Mouse (Mus musculus) hindbrain, embryonic 12.5 days (tissue): ENCODE data around the gene Mrpl34. TPM values are rescaled to one million over a fixed set of nuclear protein-coding genes. Genes with fewer than 3 reads are reported as not detected.
"Not testable (repeated sequence)": the region's sequence is repeated elsewhere in the genome, so short reads cannot be mapped to it uniquely, and the experiment has no call there.

Source experiments
- ATAC-seq: fragments of 200-750 bp; cut with Nextera tagmentation; 2 replicates; pipeline ENCODE4 v1.8.0; 2017; ENCODE audit warnings: moderate TSS enrichment; ENCODE audit not compliant: low FRiP score
- H3K27ac ChIP-seq: fragments of 300-500 bp; sonication (generic); 2 replicates; pipeline ENCODE4 v1.5.1; 2016; ENCODE audit warnings: mild to moderate bottlenecking
- H3K27me3 ChIP-seq: fragments of 300-500 bp; sonication (generic); 2 replicates; pipeline ENCODE4 v1.6.1; 2016; ENCODE audit warnings: mild to moderate bottlenecking
- H3K36me3 ChIP-seq: fragments of 300-500 bp; sonication (generic); 2 replicates; pipeline ENCODE4 v1.6.1; 2016; ENCODE audit warnings: mild to moderate bottlenecking
- H3K4me1 ChIP-seq: fragments of 300-500 bp; sonication (generic); 2 replicates; pipeline ENCODE4 v1.6.1; 2016
- H3K4me2 ChIP-seq: fragments of 300-500 bp; sonication (generic); replicated peaks from 2 replicates; pipeline ENCODE4 v1.6.1; 2016; ENCODE audit warnings: mild to moderate bottlenecking
- H3K4me3 ChIP-seq: fragments of 300-500 bp; sonication (generic); 2 replicates; pipeline ENCODE4 v1.5.1; 2016; ENCODE audit warnings: mild to moderate bottlenecking
- H3K9ac ChIP-seq: fragments of 300-500 bp; sonication (generic); 2 replicates; pipeline ENCODE4 v1.6.1; 2016; ENCODE audit warnings: mild to moderate bottlenecking, moderate library complexity
- H3K9me3 ChIP-seq: fragments of 300-500 bp; sonication (generic); replicated peaks from 2 replicates; pipeline ENCODE4 v1.6.1; 2016; ENCODE audit warnings: mild to moderate bottlenecking
- WGBS: fragments of 180-500 bp; shearing (Covaris S2); methylation state at CpG from one replicate; pipeline ENCODE4 v1.1.7; 2016; 5-methylcytosine and 5-hydroxymethylcytosine counted together
- polyA plus RNA-seq: library from polyadenylated mRNA; unstranded; fragments of >200 nt; fragmentation: Nextera tagmentation; extraction: Ambion mirVana; gene quantifications from 2 replicates; pipeline ENCODE4 v1.2.1, GENCODE M21; 2016

The Mrpl34 gene
- 194 and 214 TPM in 2 replicates for polyA plus RNA-seq

- Histone ChIP-seq H3K9me3 (no peaks in the 10 kb centered on the region), H3K27ac (peak within 1 kb of the TSS; percentile 84), H3K9ac (peak within 1 kb of the TSS; percentile 90), H3K36me3 (peaks cover 18% of the 10 kb centered on the region), H3K4me3 (peak within 1 kb of the TSS; percentile 72), H3K4me2 (peak within 1 kb of the TSS; percentile 82), H3K4me1 (peaks cover 40% of the 10 kb centered on the region), H3K27me3 (no peaks in the 10 kb centered on the region)
- peak; percentile 75 for ATAC-seq
- WGBS = under 1% methylated on average over 59 of the region's 59 CpGs
These were observed at the start of gene Mrpl34 for GRCm38 (mm10) chr8:71464513-71465500. Gene Mrpl34 (plus strand): TSS chr8:71464959.

DNA sequence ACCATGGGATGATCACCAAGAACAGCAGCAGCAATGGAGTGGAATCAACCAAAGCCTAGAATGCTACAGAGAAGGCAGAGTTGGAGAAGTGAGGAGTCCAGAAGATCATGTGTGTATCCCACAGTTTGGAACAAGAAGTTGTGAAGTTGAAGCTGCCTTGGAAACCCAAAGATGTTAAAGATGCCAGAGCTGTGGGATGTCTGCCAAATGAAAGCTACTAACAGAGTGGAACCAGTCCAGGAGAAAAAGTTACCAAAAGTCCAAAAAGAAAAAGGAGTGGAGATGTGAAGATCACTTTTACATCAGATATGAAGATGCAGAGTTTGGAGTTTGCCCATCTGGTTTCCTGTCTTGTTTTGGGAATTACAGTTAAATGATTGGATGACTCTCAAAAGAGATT lies 42.6 kb upstream of the Mrpl34 start:
- H3K27ac ChIP-seq = no peak overlapping the region
- H3K4me1 ChIP-seq = no peaks in the 10 kb centered on the region
- 0 out of 2 replicates have a peak, but pooled peaks cover 11% of the 10 kb centered on the region for H3K9me3 ChIP-seq
- H3K4me2 ChIP-seq = no peak overlapping the region
- H3K36me3 ChIP-seq = no peaks in the 10 kb centered on the region
- no peak overlapping the region for H3K9ac ChIP-seq
- no peaks in the 10 kb centered on the region for H3K27me3 ChIP-seq
- no peak for ATAC-seq
- H3K4me3 ChIP-seq = no peak overlapping the region

GRCm38 (mm10) chr8:71432935-71433334 lies 31.8 kb upstream of the Mrpl34 start:
- 83% methylated on average over 1 of the region's 1 CpGs for WGBS

GRCm38 (mm10) chr8:71437041-71437440 lies 27.7 kb upstream of the Mrpl34 start:
- no peaks in the 10 kb centered on the region for H3K4me1 ChIP-seq
- H3K9me3 ChIP-seq = 0 out of 2 replicates have a peak, but pooled peaks cover 3% of the 10 kb centered on the region
- no peak overlapping the region for H3K9ac ChIP-seq
- 56% methylated on average over 3 of the region's 3 CpGs for WGBS
- ATAC-seq = no peak
- no peaks in the 10 kb centered on the region for H3K36me3 ChIP-seq
- H3K27ac ChIP-seq = no peak overlapping the region
- no peak overlapping the region for H3K4me3 ChIP-seq
- peaks cover 3% of the 10 kb centered on the region; the same call in 1 of the 2 replicates for H3K27me3 ChIP-seq
- no peak overlapping the region for H3K4me2 ChIP-seq

More at GRCm38 (mm10) chr8:71432935-71433334, 31.8 kb upstream of the Mrpl34 start:
- H3K27ac ChIP-seq, H3K4me3 ChIP-seq, H3K4me2 ChIP-seq, ATAC-seq, H3K9me3 ChIP-seq, H3K4me1 ChIP-seq, H3K36me3 ChIP-seq, H3K27me3 ChIP-seq, H3K9ac ChIP-seq: not testable (repeated sequence)

DNA sequence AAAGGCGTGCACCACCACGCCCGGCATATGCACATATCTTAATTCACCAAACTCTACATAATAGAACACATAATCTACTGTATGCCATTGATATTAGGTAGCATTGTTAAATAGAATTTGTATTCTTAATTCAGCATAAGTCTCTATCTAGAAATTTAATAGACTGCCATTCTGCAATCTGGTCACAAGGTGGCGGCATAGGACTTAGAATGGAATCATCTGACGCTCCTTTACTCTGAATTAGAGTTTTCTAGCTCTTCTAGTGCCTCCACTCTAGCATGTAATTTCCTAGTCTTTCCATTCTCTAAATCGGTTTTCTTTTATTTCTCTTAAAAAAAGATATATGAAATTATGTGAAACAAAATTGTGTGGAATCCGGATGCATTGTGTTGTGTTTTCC lies 23.4 kb upstream of the Mrpl34 start:
- no peak overlapping the region for H3K4me2 ChIP-seq
- H3K4me3 ChIP-seq = no peak overlapping the region
- H3K27ac ChIP-seq = no peak overlapping the region
- H3K4me1 ChIP-seq = no peaks in the 10 kb centered on the region
- H3K36me3 ChIP-seq = no peaks in the 10 kb centered on the region
- no peaks in the 10 kb centered on the region for H3K9me3 ChIP-seq
- H3K27me3 ChIP-seq = peaks cover 5% of the 10 kb centered on the region; the same call in 1 of the 2 replicates
- WGBS = under 1% methylated on average over 7 of the region's 7 CpGs
- ATAC-seq = no peak
- H3K9ac ChIP-seq = no peak overlapping the region

DNA sequence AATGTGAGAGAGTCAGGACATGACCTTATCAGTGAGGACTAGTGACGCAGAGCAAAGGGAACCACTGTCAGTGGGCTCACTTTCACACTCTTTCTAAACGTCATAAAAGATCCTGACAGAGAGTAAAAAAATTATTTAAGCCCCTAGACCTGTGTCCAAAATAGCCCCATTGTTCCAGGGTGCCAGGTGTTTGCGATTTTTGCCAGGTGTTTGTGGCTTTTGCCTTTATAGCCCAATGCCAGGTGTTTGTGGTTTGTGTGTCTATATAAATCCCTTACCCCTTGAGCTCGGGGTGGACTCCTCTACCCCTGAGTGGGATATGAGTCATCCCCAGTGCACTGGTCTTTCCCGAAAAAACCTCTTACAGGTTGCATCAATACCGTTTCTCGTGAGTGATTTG lies 19.7 kb upstream of the Mrpl34 start:
- no peak overlapping the region for H3K4me3 ChIP-seq
- no peaks in the 10 kb centered on the region for H3K36me3 ChIP-seq
- no peak overlapping the region for H3K4me2 ChIP-seq
- WGBS = 84% methylated on average over 7 of the region's 7 CpGs
- H3K27me3 ChIP-seq = peaks cover 5% of the 10 kb centered on the region; the same call in 1 of the 2 replicates
- no peak overlapping the region for H3K9ac ChIP-seq
- no peaks in the 10 kb centered on the region for H3K4me1 ChIP-seq
- no peak overlapping the region for H3K27ac ChIP-seq
- no peaks in the 10 kb centered on the region for H3K9me3 ChIP-seq
- no peak for ATAC-seq

- Histone ChIP-seq H3K27ac (no peak overlapping the region), H3K27me3 (no peaks in the 10 kb centered on the region), H3K9ac (no peak overlapping the region), H3K9me3 (no peaks in the 10 kb centered on the region), H3K36me3 (peaks cover 3% of the 10 kb centered on the region; the same call in 1 of the 2 replicates), H3K4me2 (no peak overlapping the region), H3K4me3 (no peak overlapping the region), H3K4me1 (no peaks in the 10 kb centered on the region)
- no peak for ATAC-seq
- WGBS = 62% methylated on average over 4 of the region's 4 CpGs
These were observed 13.4 kb upstream of the Mrpl34 start for GRCm38 (mm10) chr8:71451337-71451736.

- Histone ChIP-seq H3K4me3 (no peak overlapping the region), H3K27me3 (no peaks in the 10 kb centered on the region), H3K27ac (no peak overlapping the region), H3K4me1 (no peaks in the 10 kb centered on the region), H3K36me3 (peaks cover 7% of the 10 kb centered on the region; the same call in 1 of the 2 replicates), H3K4me2 (no peak overlapping the region), H3K9ac (no peak overlapping the region), H3K9me3 (no peaks in the 10 kb centered on the region)
- 50% methylated on average over 11 of the region's 11 CpGs for WGBS
- no peak for ATAC-seq
These were observed 13.0 kb upstream of the Mrpl34 start for GRCm38 (mm10) chr8:71451777-71452176.

DNA sequence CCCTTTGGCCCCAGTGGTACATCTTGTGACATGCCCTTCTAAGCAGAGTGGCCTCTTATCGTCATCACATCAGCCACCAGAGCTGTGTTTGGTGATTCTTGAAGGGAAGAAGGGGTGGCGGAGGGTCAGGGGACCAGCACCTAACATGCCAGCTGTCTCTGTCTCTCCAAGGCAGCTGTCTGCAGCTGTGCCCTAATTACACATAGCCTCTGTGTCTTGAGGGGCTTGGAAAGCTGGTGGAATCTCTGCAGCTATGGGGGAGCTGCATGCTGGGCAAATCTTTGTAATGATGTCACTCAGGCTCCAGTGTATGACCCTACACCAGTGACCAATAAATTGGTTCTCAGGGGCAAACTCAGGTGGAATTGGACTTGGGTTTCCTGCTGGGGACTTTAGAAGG lies 12.1 kb upstream of the Mrpl34 start:
- Histone ChIP-seq H3K36me3 (peaks cover 16% of the 10 kb centered on the region), H3K4me1 (no peaks in the 10 kb centered on the region), H3K4me2 (no peak overlapping the region), H3K9me3 (no peaks in the 10 kb centered on the region), H3K4me3 (no peak overlapping the region), H3K9ac (no peak overlapping the region), H3K27ac (no peak overlapping the region), H3K27me3 (no peaks in the 10 kb centered on the region)
- no peak for ATAC-seq
- 75% methylated on average over 2 of the region's 2 CpGs for WGBS

DNA sequence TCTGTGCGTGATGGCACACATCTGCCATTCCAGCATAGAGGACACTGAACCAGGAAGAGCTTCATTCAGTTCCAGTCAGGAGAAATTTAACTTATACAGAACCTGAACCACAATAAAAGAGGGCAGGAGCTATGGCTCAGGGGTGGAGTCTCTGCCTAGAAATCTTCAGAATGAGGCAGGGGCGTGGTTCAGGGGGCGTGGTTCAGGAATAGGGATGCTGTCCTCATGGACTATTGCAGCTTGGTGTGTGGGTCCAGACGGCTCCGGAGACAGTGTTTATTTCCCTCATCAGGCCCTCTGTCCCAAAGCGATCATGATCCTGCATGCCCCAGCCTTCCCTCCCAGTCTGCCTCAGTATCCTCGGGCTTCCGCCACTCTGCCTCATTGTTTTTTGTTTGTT lies 10.1 kb upstream of the Mrpl34 start:
- H3K4me1 ChIP-seq = peaks cover 7% of the 10 kb centered on the region; the same call in 1 of the 2 replicates
- ATAC-seq = no peak
- WGBS = 84% methylated on average over 8 of the region's 8 CpGs
- H3K27me3 ChIP-seq = no peaks in the 10 kb centered on the region
- no peak overlapping the region for H3K4me3 ChIP-seq
- H3K27ac ChIP-seq = no peak overlapping the region
- H3K9me3 ChIP-seq = no peaks in the 10 kb centered on the region
- peaks cover 36% of the 10 kb centered on the region for H3K36me3 ChIP-seq
- no peak overlapping the region for H3K9ac ChIP-seq
- no peak overlapping the region for H3K4me2 ChIP-seq

- Histone ChIP-seq H3K27me3 (no peaks in the 10 kb centered on the region), H3K4me1 (peaks cover 18% of the 10 kb centered on the region), H3K9ac (no peak overlapping the region), H3K9me3 (no peaks in the 10 kb centered on the region), H3K36me3 (peaks cover 55% of the 10 kb centered on the region), H3K4me3 (no peak overlapping the region), H3K27ac (no peak overlapping the region), H3K4me2 (no peak overlapping the region)
- WGBS = 40% methylated on average over 22 of the region's 22 CpGs
- ATAC-seq = no peak
These were observed 7.9 kb upstream of the Mrpl34 start for GRCm38 (mm10) chr8:71456906-71457305.

GRCm38 (mm10) chr8:71457659-71458270 lies 7.0 kb upstream of the Mrpl34 start:
- H3K4me1 ChIP-seq = peaks cover 26% of the 10 kb centered on the region
- H3K27ac ChIP-seq = no peak overlapping the region
- H3K9ac ChIP-seq = no peak overlapping the region
- 85% methylated on average over 20 of the region's 20 CpGs for WGBS
- no peaks in the 10 kb centered on the region for H3K9me3 ChIP-seq
- no peaks in the 10 kb centered on the region for H3K27me3 ChIP-seq
- no peak for ATAC-seq
- H3K4me3 ChIP-seq = no peak overlapping the region
- peaks cover 55% of the 10 kb centered on the region for H3K36me3 ChIP-seq
- H3K4me2 ChIP-seq = no peak overlapping the region
